Mouse (Mus musculus) lung, adult 18-20 months (tissue): ENCODE data around the gene Tfip11.
"Not testable (repeated sequence)": the region's sequence is repeated elsewhere in the genome, so short reads cannot be mapped to it uniquely, and the experiment has no call there.

Experiments used
- DNase-seq, 2 experiments: peaks; one replicate each; pipeline ENCODE4 v3.0.0; 2022; ENCODE audit warnings: mixed read lengths in 2 of 2

Tfip11 gene

GRCm38 (mm10) chr5:112290536-112290880 lies 35.6 kb upstream of the Tfip11 start:
- no peak for DNase-seq

- no peak for DNase-seq
These were observed 34.3 kb upstream of the Tfip11 start for GRCm38 (mm10) chr5:112291866-112292265.

GRCm38 (mm10) chr5:112292343-112292980 lies 33.7 kb upstream of the Tfip11 start:
- no peak for DNase-seq

GRCm38 (mm10) chr5:112293800-112294199 lies 32.4 kb upstream of the Tfip11 start:
- no peak for DNase-seq

DNA sequence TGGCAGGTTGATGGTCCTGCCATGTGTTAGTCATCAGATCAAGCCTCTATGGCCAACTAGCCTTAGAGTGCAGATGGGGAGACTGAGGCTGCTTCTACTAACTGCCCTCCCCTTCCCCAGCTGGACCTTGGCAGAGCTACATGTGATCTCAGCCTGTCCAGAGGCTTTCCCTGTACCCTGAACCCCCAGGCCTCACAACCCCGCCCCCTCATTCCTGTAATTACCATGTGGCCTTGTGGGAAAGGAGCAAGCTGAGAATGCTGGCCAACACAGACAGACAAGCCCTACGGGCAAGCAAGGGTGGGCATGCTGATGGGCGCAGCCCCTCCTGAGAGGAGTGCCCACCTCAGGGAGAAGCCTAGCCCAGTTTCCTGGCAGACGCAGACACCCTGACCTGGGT lies 31.5 kb upstream of the Tfip11 start:
- no peak for DNase-seq

GRCm38 (mm10) chr5:112295162-112295561 lies 31.0 kb upstream of the Tfip11 start:
- DNase-seq = no peak

DNA sequence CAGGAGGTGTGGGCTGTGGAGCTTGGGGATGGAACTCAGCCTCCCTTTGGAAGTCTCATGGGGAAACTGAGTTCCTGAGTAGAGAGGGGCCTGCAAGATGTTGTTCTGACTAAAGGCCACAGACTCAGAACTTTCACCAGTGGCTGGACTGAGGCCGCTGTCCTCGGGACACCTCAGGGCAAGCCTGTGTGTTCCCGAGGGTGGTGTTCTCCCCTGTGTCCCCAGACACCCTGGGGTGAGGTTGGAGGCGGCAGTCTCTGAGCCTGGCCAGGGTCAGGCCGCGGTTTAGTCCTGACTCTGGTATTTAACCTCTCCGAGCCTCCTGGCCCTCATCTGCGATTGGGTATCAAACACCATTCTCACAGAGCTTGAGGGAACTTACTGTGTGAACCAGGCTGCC lies 30.6 kb upstream of the Tfip11 start:
- DNase-seq = no peak

- no peak for DNase-seq
These were observed 29.6 kb upstream of the Tfip11 start for GRCm38 (mm10) chr5:112296404-112297181.

GRCm38 (mm10) chr5:112297257-112297656 lies 28.9 kb upstream of the Tfip11 start:
- DNase-seq = no peak

- DNase-seq = peak in 1 of 2 experiments; percentile 62
These were observed 27.8 kb upstream of the Tfip11 start for GRCm38 (mm10) chr5:112298226-112298988.

- DNase-seq = no peak
These were observed 26.8 kb upstream of the Tfip11 start for GRCm38 (mm10) chr5:112299399-112299798.

DNA sequence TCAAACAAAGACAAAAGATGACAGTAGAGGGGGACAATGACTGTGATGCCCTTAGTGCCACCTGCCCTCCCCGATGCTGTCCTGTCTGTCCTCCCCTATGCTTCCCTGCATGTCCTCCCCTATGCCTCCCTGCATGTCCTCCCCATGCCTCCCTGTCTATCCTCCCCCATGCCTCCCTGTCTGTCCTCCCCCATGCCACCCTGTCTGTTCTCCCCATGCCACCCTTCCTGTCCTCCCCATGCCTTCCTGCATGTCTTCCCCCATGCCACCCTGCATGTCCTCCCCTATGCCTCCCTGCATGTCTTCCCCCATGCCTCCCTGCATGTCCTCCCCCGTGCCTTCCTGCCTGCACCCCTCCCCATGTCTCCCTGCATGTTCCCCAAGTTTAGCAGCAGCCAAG lies 26.0 kb upstream of the Tfip11 start:
- DNase-seq = no peak

GRCm38 (mm10) chr5:112300721-112301308 lies 25.3 kb upstream of the Tfip11 start:
- DNase-seq = no peak

DNA sequence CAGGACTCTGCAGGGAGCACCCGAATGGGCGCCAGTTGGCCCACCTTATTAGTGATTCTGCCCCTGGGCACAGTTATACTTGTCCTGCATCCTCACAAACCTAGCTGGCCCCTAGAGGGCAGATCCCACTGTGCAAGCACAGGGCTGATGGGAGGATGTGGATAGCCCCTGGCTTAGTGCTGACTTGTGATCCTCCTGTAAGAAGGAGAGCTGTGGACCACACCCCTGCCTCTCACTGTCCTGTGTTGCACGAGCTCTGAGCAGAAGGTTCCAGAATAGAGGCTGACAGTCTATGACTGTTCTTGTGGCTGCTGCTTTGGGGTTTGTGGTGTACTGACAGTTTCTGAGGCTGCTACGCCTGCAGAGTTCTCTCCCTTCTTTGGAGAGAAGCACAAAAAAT lies 24.5 kb upstream of the Tfip11 start:
- DNase-seq = no peak

DNA sequence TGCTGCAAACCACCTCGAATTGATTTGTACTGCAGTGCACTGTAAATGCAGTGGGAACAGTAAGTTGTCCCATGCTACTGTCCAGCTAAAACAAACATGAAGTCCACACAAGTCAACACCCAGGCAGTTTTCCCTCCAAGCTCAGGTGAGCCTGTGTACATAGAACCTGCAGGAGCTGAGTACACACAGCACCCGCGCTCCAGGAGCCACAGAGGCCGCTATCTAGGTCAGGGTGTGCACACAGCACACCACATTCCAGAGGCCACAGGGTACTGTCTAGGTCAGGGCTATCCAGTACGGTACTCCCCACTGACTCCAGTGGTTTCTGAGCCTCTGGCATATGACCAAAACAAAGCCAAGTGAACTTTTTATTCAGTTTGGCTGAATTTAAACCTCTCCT lies 23.8 kb upstream of the Tfip11 start:
- DNase-seq = peak in 1 of 2 experiments; percentile 58

- DNase-seq = no peak
These were observed 20.3 kb upstream of the Tfip11 start for GRCm38 (mm10) chr5:112305842-112306241.

DNA sequence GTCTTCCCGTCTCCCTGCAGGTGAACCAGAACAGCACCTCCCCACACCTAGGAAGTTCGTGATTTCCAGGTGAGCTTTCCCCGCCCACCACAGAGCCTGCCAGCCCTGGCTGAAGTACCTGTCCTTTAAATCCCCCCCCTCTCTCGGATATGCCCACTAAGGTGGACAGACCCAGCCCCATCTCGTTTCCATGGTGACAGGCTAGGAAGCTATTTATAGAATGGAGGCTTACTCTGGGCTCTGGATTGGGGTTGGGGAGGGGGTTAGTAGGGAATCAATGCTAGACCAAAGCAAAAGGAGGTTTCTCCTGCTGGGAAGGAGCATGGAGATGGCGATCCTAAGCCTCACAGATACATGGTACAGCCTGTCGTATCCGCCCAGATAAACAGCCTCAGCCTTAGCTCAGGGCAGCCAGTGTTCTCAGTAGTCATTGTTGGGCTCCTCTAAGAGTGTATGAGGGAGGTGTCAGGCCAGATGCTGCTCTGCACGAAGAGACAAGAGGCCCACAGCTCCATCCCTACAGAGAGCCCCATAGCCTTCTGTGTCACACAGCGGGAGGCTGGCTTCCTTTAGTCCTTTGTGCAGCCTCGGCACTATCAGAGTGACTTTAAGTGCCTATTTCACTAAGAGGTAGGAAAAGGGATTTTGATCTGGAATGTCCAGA lies 12.8 kb upstream of the Tfip11 start:
- DNase-seq = no peak

GRCm38 (mm10) chr5:112316468-112316867 lies 9.7 kb upstream of the Tfip11 start:
- DNase-seq = no peak

GRCm38 (mm10) chr5:112317328-112317727 lies 8.8 kb upstream of the Tfip11 start:
- peak; percentile 32 to 60 for DNase-seq

DNA sequence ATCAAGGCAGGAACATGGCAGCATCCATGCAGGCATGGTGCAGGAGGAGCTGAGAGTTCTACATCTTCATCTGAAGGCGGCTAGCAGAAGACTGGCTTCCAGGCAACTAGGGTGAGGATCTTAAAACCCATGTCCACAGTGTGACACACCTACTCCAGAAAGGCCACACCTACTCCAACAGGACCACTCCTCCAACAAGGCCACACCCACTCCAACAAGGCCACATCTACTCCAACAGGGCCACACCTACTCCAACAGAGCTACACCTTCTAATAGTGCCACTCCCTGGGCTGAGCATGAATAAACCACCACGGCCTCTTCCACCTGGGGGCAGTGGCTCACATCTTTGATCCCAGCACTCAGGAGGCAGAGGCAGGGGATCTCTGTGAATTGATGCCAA lies 6.8 kb upstream of the Tfip11 start:
- not testable (repeated sequence) for DNase-seq

GRCm38 (mm10) chr5:112320379-112320778 lies 5.8 kb upstream of the Tfip11 start:
- no peak for DNase-seq

DNA sequence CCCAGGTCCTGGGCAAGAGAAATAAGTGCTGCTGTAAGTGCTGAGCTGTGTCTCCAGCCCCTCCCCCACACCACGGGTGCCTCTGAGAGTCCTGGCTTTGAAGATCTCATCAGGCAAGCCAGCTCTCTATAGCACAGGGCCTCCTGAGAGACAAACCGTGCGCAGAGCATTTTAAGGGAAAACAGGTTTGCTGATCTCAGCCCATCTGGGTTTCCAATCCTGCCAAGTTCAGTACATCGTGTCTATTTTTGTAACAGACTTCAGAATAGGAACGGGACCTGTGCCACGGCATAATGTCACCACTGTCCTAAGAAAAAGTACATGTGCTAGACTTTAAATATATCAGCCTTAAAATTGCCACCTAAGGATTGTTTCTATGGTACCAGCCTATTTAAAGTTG lies 5.2 kb upstream of the Tfip11 start:
- DNase-seq = no peak

GRCm38 (mm10) chr5:112321376-112321775 lies 4.8 kb upstream of the Tfip11 start:
- DNase-seq = no peak
